Mouse (Mus musculus) testis, adult 2 months (tissue): ENCODE measurements around the gene 1700029I15Rik.

Source experiments
- CTCF ChIP-seq: fragments of 200-500 bp; IDR thresholded peaks from 2 replicates; pipeline ENCODE4 v1.5.1; 2012; ENCODE audit warnings: low read depth, mild to moderate bottlenecking, inconsistent platforms, low read length, moderate library complexity; ENCODE audit not compliant: control insufficient read depth, insufficient read depth, insufficient replicate concordance
- POLR2A ChIP-seq: fragments of 200-500 bp; IDR thresholded peaks from 2 replicates; pipeline ENCODE4 v1.6.1; 2012; ENCODE audit warnings: low read depth, mild to moderate bottlenecking, inconsistent platforms, low read length, moderate library complexity; ENCODE audit not compliant: control insufficient read depth

DNA sequence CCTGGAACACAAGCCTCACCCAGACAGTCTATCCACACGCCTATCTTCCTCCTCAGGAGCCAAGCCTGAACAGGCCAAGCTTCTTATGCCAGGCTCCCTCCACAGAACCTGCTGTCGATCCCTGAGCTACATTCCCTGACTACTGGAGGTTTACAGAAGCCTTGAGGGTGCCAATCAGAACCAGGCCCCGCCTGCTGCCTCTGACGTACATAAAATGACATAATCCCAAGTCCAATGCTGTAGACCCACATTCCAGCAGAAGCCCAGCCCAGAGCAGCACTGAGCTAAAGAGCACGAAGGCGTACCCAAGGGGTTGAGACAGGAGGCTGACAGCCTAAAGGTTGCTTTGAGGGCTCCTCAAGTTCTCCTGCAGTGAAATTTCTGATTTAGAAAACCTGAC lies 45.5 kb downstream of the 1700029I15Rik start:
- no peak for TF ChIP-seq CTCF
- no peak for TF ChIP-seq POLR2A
